In genomic region chr2:152880898-152881297, GRCm38 (mm10) we compare ENCODE assay signal across 13 mouse cellular contexts.
"Had no signal": no experiment of that assay in that cellular context is flagged by ENCODE, and none has a peak within 500 bp of the region (broad histone marks: within the 10 kb centered on the region; RNA-seq: fewer than 3 reads in every experiment).

No protein-coding gene starts in this region.

- DNase-seq: lung, adult 18-20 months; lung, embryonic 14.5 days; lung, postnatal 10 days; lung, postnatal 4 days; retina, postnatal 1 day; right cerebral cortex, adult 18-20 months; right cerebral cortex, postnatal 14 days; thymus, adult 2 months; thymus, postnatal 25 days; thymus, postnatal 4 days had no signal

- ATAC-seq: liver, embryonic 12.5 days; midbrain, embryonic 13.5 days; midbrain, embryonic 15.5 days had no signal
